7 mouse cellular contexts compared by ENCODE assay signal in the genomic region with DNA sequence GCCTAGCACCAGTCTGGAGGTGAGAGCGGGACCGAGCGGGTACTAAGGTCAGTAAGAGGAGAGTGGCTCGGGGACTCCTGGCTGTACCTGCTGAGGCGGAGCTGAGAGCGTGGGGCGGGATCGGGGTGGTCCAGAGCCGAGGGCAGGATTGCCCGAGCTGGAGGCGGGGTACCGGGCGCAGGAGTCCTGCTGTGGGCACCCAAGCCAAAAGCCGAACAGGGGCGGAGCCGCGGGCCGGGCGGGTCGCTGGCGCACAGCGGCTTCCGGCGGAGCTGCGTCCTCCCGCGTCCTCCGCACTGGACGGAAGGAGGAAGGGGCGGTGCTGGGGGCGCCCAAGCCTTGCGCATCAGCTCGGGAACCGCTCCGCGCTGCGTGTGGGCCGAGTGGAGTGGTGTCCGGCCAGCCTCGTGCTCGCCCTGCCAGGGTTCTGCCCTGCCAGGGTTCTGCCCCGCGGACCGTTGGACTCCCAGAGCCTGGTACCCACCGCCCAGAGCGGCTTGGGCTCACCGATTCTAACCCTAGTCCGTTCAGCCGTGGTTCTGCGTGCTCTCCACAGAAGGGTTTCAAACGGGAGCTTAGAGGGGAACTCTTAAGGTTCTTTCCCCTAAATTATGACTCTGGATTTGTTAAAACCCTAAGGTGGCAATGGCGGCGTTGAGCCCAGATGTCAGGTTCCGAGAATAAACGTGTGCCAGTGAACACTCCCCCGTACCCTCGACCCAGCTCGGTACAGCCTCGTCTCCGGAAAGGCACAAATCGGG. TPM values are rescaled to one million over a fixed set of nuclear protein-coding genes. Genes with fewer than 3 reads are reported as not detected.
DNase-seq lines count a peak whose midpoint lies in the region; ATAC-seq and TF ChIP-seq lines count a peak whose summit lies in the region.

A gene (minus strand): TSS at position 262 of the 761 bp plus-strand sequence.

- DNase-seq in adrenal gland, postnatal 36 days: peak; percentile 98 to 99
- peak; percentile 96 to 97 for DNase-seq in heart, adult 2 months
- DNase-seq in kidney, adult 8-10 months: peak; percentile 96 to 97
- peak; percentile 85 to 89 for DNase-seq in spleen, postnatal 10 days (ENCODE audit: low spot score in 2 of 2)

- H3K4me3 ChIP-seq in embryonic facial prominence, embryonic 13.5 days: peak within 1 kb of the TSS; percentile 76
- H3K4me3 ChIP-seq in heart, adult 2 months: peak within 1 kb of the TSS; percentile 85
- H3K4me3 ChIP-seq in limb, embryonic 13.5 days: peak within 1 kb of the TSS; percentile 75
- peak within 1 kb of the TSS; percentile 84 for H3K4me3 ChIP-seq in midbrain, embryonic 16.5 days (ENCODE audit: low read depth, low read length)

- no peaks in the 10 kb centered on the region for H3K9me3 ChIP-seq in embryonic facial prominence, embryonic 13.5 days
- no peaks in the 10 kb centered on the region for H3K9me3 ChIP-seq in limb, embryonic 13.5 days
- no peaks in the 10 kb centered on the region for H3K9me3 ChIP-seq in midbrain, embryonic 16.5 days (replicated peaks; ENCODE audit: control insufficient read depth, low read length, poor library complexity, severe bottlenecking)

- peak; percentile 25 for TF ChIP-seq CTCF in heart, adult 2 months (IDR thresholded peaks at IDR 0.05)

- H3K9ac ChIP-seq in embryonic facial prominence, embryonic 13.5 days: peak within 1 kb of the TSS; percentile 97
- peak within 1 kb of the TSS; percentile 98 for H3K9ac ChIP-seq in heart, adult 2 months (ENCODE audit: low read depth, low read length)
- H3K9ac ChIP-seq in limb, embryonic 13.5 days: peak within 1 kb of the TSS; percentile 96
- peak within 1 kb of the TSS; percentile 97 for H3K9ac ChIP-seq in midbrain, embryonic 16.5 days (ENCODE audit: low read depth, low read length)

- H3K4me2 ChIP-seq in embryonic facial prominence, embryonic 13.5 days: peak within 1 kb of the TSS; percentile 73
- peak within 1 kb of the TSS; percentile 80 for H3K4me2 ChIP-seq in limb, embryonic 13.5 days (replicated peaks)
- peak within 1 kb of the TSS; percentile 86 for H3K4me2 ChIP-seq in midbrain, embryonic 16.5 days (ENCODE audit: low read length)

- TF ChIP-seq POLR2A in heart, adult 2 months (IDR thresholded peaks at IDR 0.05; ENCODE audit: insufficient read depth, low read depth, low read length): peak; percentile 96

- no peaks in the 10 kb centered on the region for H3K27me3 ChIP-seq in embryonic facial prominence, embryonic 13.5 days
- H3K27me3 ChIP-seq in heart, adult 2 months (ENCODE audit: control insufficient read depth, insufficient read depth, low read length): no peaks in the 10 kb centered on the region
- H3K27me3 ChIP-seq in limb, embryonic 13.5 days: no peaks in the 10 kb centered on the region
- H3K27me3 ChIP-seq in midbrain, embryonic 16.5 days (ENCODE audit: control insufficient read depth, insufficient read depth, low read depth, low read length): no peaks in the 10 kb centered on the region

- peaks cover 35% of the 10 kb centered on the region for H3K4me1 ChIP-seq in embryonic facial prominence, embryonic 13.5 days
- H3K4me1 ChIP-seq in heart, adult 2 months (ENCODE audit: control insufficient read depth, insufficient read depth, low read length): no peaks in the 10 kb centered on the region; the same call in 1 of the 2 replicates
- peaks cover 9% of the 10 kb centered on the region for H3K4me1 ChIP-seq in limb, embryonic 13.5 days
- peaks cover 9% of the 10 kb centered on the region for H3K4me1 ChIP-seq in midbrain, embryonic 16.5 days (ENCODE audit: control insufficient read depth, insufficient read depth, low read length)

- H3K27ac ChIP-seq in embryonic facial prominence, embryonic 13.5 days: peak within 1 kb of the TSS; percentile 95
- peak within 1 kb of the TSS; percentile 97 for H3K27ac ChIP-seq in heart, adult 2 months
- H3K27ac ChIP-seq in limb, embryonic 13.5 days: peak within 1 kb of the TSS; percentile 96
- peak within 1 kb of the TSS; percentile 91 for H3K27ac ChIP-seq in midbrain, embryonic 16.5 days (ENCODE audit: low read length)

- H3K36me3 ChIP-seq in embryonic facial prominence, embryonic 13.5 days: peaks cover 20% of the 10 kb centered on the region
- H3K36me3 ChIP-seq in heart, adult 2 months (ENCODE audit: control insufficient read depth, insufficient read depth, low read length): no peaks in the 10 kb centered on the region
- H3K36me3 ChIP-seq in limb, embryonic 13.5 days: peaks cover 27% of the 10 kb centered on the region
- peaks cover 2% of the 10 kb centered on the region; the same call in 1 of the 2 replicates for H3K36me3 ChIP-seq in midbrain, embryonic 16.5 days (ENCODE audit: control insufficient read depth, insufficient read depth, low read length)

- intact Hi-C loops in heart, adult 2 months (cut with DNase I): loop anchor here (1.0 to 2.0 kb wide), 3 partner anchors 20 to 105 kb away; a partner anchor contains a TSS

- ATAC-seq in embryonic facial prominence, embryonic 13.5 days (ENCODE audit: insufficient number of reproducible peaks, insufficient read depth, low FRiP score, low TSS enrichment, low read depth): peak; percentile 93
- peak; percentile 98 for ATAC-seq in limb, embryonic 13.5 days (ENCODE audit: low FRiP score, low read depth)
- peak; percentile 98 for ATAC-seq in midbrain, embryonic 16.5 days

- TF ChIP-seq EP300 in heart, adult 2 months (IDR thresholded peaks at IDR 0.05; ENCODE audit: insufficient read depth, low read depth, low read length): 0 out of 2 replicates have a peak, but pooled peaks have one; percentile 13

- H3K79me2 ChIP-seq in heart, adult 2 months (replicated peaks; ENCODE audit: control insufficient read depth, insufficient read depth, low read length): no peaks in the 10 kb centered on the region

- 1% methylated on average over 56 of the region's 61 CpGs for WGBS in embryonic facial prominence, embryonic 13.5 days
- WGBS in heart, adult 2 months: under 1% methylated on average over 59 of the region's 61 CpGs
- WGBS in limb, embryonic 13.5 days: under 1% methylated on average over 52 of the region's 61 CpGs
- WGBS in midbrain, embryonic 16.5 days: under 1% methylated on average over 43 of the region's 61 CpGs

RNA-seq across cellular contexts. Expression of the gene that starts here (rescaled TPM):
- total RNA-seq in adrenal gland, postnatal 36 days (2021): 10 to 100 TPM; 47.3 to 54.0 TPM
- polyA plus RNA-seq in embryonic facial prominence, embryonic 13.5 days (2015; fragmentation: Nextera tagmentation; extraction: Ambion mirVana): 125 and 138 TPM in 2 replicates
- 10 to 100 TPM; 23.4 to 25.2 TPM for total RNA-seq in heart, adult 2 months (2021)
- 21.0 and 27.9 TPM in 2 replicates for polyA plus RNA-seq in heart, adult 2 months (2012; rRNA removed)
- polyA plus RNA-seq in limb, embryonic 13.5 days (2015; fragmentation: Nextera tagmentation; extraction: Ambion mirVana): 128 and 137 TPM in 2 replicates
- 160 and 164 TPM in 2 replicates for polyA plus RNA-seq in midbrain, embryonic 16.5 days (2015; fragmentation: Nextera tagmentation; extraction: Ambion mirVana)

Comparison
In these comparisons a context has a peak if more than half of its experiments do, and no peak if none do; other contexts are left out.
1. Peak in every context shown above with its lines: DNase-seq, ATAC-seq, H3K4me3 ChIP-seq and H3K27ac ChIP-seq.